Mouse (Mus musculus) thymus, adult 2 months (tissue): ENCODE measurements around the gene Rerg. TPM values are rescaled to one million over a fixed set of nuclear protein-coding genes. Genes with fewer than 3 reads are reported as not detected.

ENCODE experiments used
- DNase-seq: peaks from one replicate; pipeline ENCODE4 v3.0.0; 2021
- H3K27ac ChIP-seq: fragments of 200-500 bp; 2 replicates; pipeline ENCODE4 v1.5.1; 2012; ENCODE audit warnings: low read length, control low read depth; ENCODE audit not compliant: control insufficient read depth, insufficient read depth
- H3K27me3 ChIP-seq: fragments of 200-500 bp; 2 replicates; pipeline ENCODE4 v1.6.1; 2012; ENCODE audit warnings: mild to moderate bottlenecking, low read length, moderate library complexity, mixed read lengths; ENCODE audit not compliant: control insufficient read depth, insufficient read depth
- H3K36me3 ChIP-seq: fragments of 200-500 bp; 2 replicates; pipeline ENCODE4 v1.6.1; 2012; ENCODE audit warnings: mild to moderate bottlenecking, low read length, moderate library complexity; ENCODE audit not compliant: control insufficient read depth, insufficient read depth
- H3K4me1 ChIP-seq: fragments of 200-500 bp; replicated peaks from 2 replicates; pipeline ENCODE4 v1.6.1; 2012; ENCODE audit warnings: low read length; ENCODE audit not compliant: control insufficient read depth, insufficient read depth
- H3K4me3 ChIP-seq: fragments of 200-500 bp; 2 replicates; pipeline ENCODE4 v1.5.1; 2012; ENCODE audit warnings: mild to moderate bottlenecking, low read length, control low read depth, moderate library complexity; ENCODE audit not compliant: control insufficient read depth, insufficient read depth
- CTCF ChIP-seq: fragments of 200-500 bp; IDR thresholded peaks from 2 replicates; pipeline ENCODE4 v1.5.1; 2012; ENCODE audit warnings: mild to moderate bottlenecking, control low read depth, low read length, moderate library complexity, borderline replicate concordance; ENCODE audit not compliant: control insufficient read depth, poor library complexity, insufficient read depth; ENCODE audit errors: extremely low read depth
- POLR2A ChIP-seq: fragments of 200-500 bp; IDR thresholded peaks from 2 replicates; pipeline ENCODE4 v1.6.1; 2012; ENCODE audit warnings: mild to moderate bottlenecking, low read length, control low read depth, moderate library complexity; ENCODE audit not compliant: control insufficient read depth, poor library complexity, insufficient read depth; ENCODE audit errors: extremely low read depth
- WGBS: fragments of 180-500 bp; shearing (Covaris S2); methylation state at CpG from one replicate; pipeline ENCODE4 v1.1.7; 2018; 5-methylcytosine and 5-hydroxymethylcytosine counted together
- polyA plus RNA-seq: library from polyadenylated mRNA; depleted of rRNA; stranded (reverse); fragments of >200 nt; gene quantifications from 2 replicates; pipeline ENCODE4 v1.2.3, GENCODE M21; 2012; rRNA removed

Rerg gene
- polyA plus RNA-seq, 1 experiment = 0.49 TPM

DNA sequence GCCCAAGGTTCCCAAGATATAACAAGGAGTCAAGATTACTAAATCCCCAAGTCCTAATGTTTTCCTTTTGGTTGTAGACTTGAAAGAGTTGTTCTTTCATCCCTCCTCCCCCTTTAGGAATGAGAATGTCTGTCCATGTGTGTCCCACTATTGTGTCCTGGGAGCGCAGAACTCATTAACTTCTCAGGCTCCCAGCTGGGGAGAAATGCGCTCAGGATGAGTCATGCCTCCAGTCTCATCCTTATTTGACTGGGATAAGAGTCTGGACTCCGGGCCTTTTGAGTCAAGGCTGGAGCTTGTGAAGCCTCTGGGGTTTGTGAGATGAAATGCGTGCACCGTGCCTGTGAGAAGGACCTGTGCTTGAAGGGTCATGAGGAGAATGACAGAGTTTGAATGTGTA, 144.8 kb downstream of the Rerg start:
- no peak overlapping the region for H3K27ac ChIP-seq
- DNase-seq = no peak

GRCm38 (mm10) chr6:137024541-137024940, 145.8 kb downstream of the Rerg start:
- no peak overlapping the region for H3K27ac ChIP-seq
- no peaks in the 10 kb centered on the region for H3K4me1 ChIP-seq
- H3K27me3 ChIP-seq = no peaks in the 10 kb centered on the region
- WGBS = 83% methylated on average over 2 of the region's 2 CpGs
- no peaks in the 10 kb centered on the region for H3K36me3 ChIP-seq
- TF ChIP-seq POLR2A = no peak
- TF ChIP-seq CTCF = no peak
- DNase-seq = no peak
- H3K4me3 ChIP-seq = no peak overlapping the region

More for the DNA sequence above, 144.8 kb downstream of the Rerg start:
- no peak for TF ChIP-seq POLR2A
- H3K4me1 ChIP-seq = no peaks in the 10 kb centered on the region
- no peak overlapping the region for H3K4me3 ChIP-seq
- H3K36me3 ChIP-seq = no peaks in the 10 kb centered on the region
- 90% methylated on average over 5 of the region's 5 CpGs for WGBS
- H3K27me3 ChIP-seq = no peaks in the 10 kb centered on the region

- WGBS = 77% methylated on average over 7 of the region's 7 CpGs
- no peak for DNase-seq
- Histone ChIP-seq H3K4me1 (no peaks in the 10 kb centered on the region), H3K27ac (no peak overlapping the region), H3K27me3 (no peaks in the 10 kb centered on the region), H3K4me3 (no peak overlapping the region), H3K36me3 (no peaks in the 10 kb centered on the region)
- TF ChIP-seq POLR2A (no peak), CTCF (no peak)
Observed at GRCm38 (mm10) chr6:137017216-137017973, 152.9 kb downstream of the Rerg start.

GRCm38 (mm10) chr6:137014346-137014745, 156.0 kb downstream of the Rerg start:
- DNase-seq = no peak
- TF ChIP-seq CTCF (no peak), POLR2A (no peak)
- Histone ChIP-seq H3K36me3 (no peaks in the 10 kb centered on the region), H3K4me1 (no peaks in the 10 kb centered on the region), H3K4me3 (no peak overlapping the region), H3K27me3 (no peaks in the 10 kb centered on the region), H3K27ac (no peak overlapping the region)
- 92% methylated on average over 6 of the region's 6 CpGs for WGBS

GRCm38 (mm10) chr6:137011187-137011586, 159.1 kb downstream of the Rerg start:
- TF ChIP-seq POLR2A (no peak), CTCF (no peak)
- Histone ChIP-seq H3K4me1 (no peaks in the 10 kb centered on the region), H3K36me3 (no peaks in the 10 kb centered on the region), H3K27me3 (no peaks in the 10 kb centered on the region), H3K27ac (no peak overlapping the region), H3K4me3 (no peak overlapping the region)
- no peak for DNase-seq
- WGBS = 41% methylated on average over 5 of the region's 5 CpGs

Other genes starting within 250 kb of the Rerg start
- gene Erp27, start 248.3 kb downstream of the Rerg start, polyA plus RNA-seq = 1.8 and 2.4 TPM in 2 replicates
- gene Pde6h, start 246.7 kb downstream of the Rerg start, polyA plus RNA-seq = 0.01 TPM in 1 of 2 replicates, not detected in the other
- 644 and 667 TPM in 2 replicates for gene Arhgdib, start 228.6 kb downstream of the Rerg start, polyA plus RNA-seq
- 2.7 and 2.8 TPM in 2 replicates for gene Ptpro, start 81.8 kb upstream of the Rerg start, polyA plus RNA-seq